Mouse (Mus musculus) testis, adult 2 months (tissue): ENCODE data around the gene Gse1.

Experiments
- CTCF ChIP-seq: fragments of 200-500 bp; IDR thresholded peaks from 2 replicates; pipeline ENCODE4 v1.5.1; 2012; ENCODE audit warnings: low read depth, mild to moderate bottlenecking, inconsistent platforms, low read length, moderate library complexity; ENCODE audit not compliant: control insufficient read depth, insufficient read depth, insufficient replicate concordance
- POLR2A ChIP-seq: fragments of 200-500 bp; IDR thresholded peaks from 2 replicates; pipeline ENCODE4 v1.6.1; 2012; ENCODE audit warnings: low read depth, mild to moderate bottlenecking, inconsistent platforms, low read length, moderate library complexity; ENCODE audit not compliant: control insufficient read depth

DNA sequence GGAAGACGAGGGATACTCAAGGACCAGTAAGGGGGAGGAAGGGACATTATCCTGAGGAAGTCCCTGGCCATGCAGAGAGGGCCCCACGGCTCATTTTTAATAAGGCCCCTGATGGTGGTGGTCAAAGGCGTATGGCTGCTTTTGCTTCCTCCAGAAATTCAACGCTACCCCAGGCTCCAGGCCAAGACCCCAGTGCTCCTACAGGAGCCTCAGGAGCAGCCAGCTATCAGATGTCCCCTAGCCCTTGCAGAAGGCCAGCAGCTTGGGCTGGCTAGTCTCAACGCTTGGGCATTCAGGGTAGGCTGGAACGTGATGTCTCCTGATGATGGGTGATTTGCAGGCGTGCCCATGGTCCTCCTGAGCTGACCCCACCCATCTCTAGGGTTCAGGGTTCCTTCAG, 204.2 kb downstream of the Gse1 start:
- TF ChIP-seq POLR2A (no peak), CTCF (no peak)
